Mouse (Mus musculus) MEL (cell line): ENCODE measurements at regions not wholly inside any gene's neighbourhood (a gene's known extent, or its start where the extent isn't known, plus 50 kb on each side); places are given as distances from the start of the nearest gene placed in this dataset.

Source experiments
- CTCF ChIP-seq, 3 experiments: IDR thresholded peaks in 2 of 3; conservative IDR thresholded peaks in 1 of 3; 2 replicates each; pipeline ENCODE4 v1.5.1; 2011 to 2012; ENCODE audit warnings: low read length in 3 of 3, low read depth in 2 of 3, mild to moderate bottlenecking in 2 of 3, improper control_type of control experiment in 1 of 3, inconsistent platforms in 1 of 3, mixed read lengths in 1 of 3, moderate library complexity in 1 of 3; ENCODE audit not compliant: control insufficient read depth in 1 of 3, insufficient read depth in 1 of 3, poor library complexity in 1 of 3, severe bottlenecking in 1 of 3
- EP300 ChIP-seq, 2 experiments: IDR thresholded peaks; 2 replicates each; pipeline ENCODE4 v1.6.1; 2011; ENCODE audit warnings: improper control_type of control experiment in 2 of 2, low read length in 2 of 2, low read depth in 1 of 2, mild to moderate bottlenecking in 1 of 2
- HCFC1 ChIP-seq: IDR thresholded peaks from 2 replicates; pipeline ENCODE4 v1.6.1; 2012; ENCODE audit warnings: low read depth, mild to moderate bottlenecking, inconsistent platforms, low read length, improper control_type of control experiment, moderate library complexity
- POLR2A ChIP-seq, 2 experiments: IDR thresholded peaks; 2 replicates each; pipeline ENCODE4 v1.6.1; 2011 to 2012; ENCODE audit warnings: low read length in 2 of 2, mild to moderate bottlenecking in 2 of 2, control low read depth in 1 of 2, improper control_type of control experiment in 1 of 2, low read depth in 1 of 2, moderate library complexity in 1 of 2; ENCODE audit not compliant: control insufficient read depth in 1 of 2, insufficient read depth in 1 of 2, poor library complexity in 1 of 2
- RCOR1 ChIP-seq: IDR thresholded peaks from 2 replicates; pipeline ENCODE4 v1.6.1; 2012; ENCODE audit warnings: low read depth, mild to moderate bottlenecking, inconsistent platforms, low read length, improper control_type of control experiment
- UBTF ChIP-seq: IDR thresholded peaks from 2 replicates; pipeline ENCODE4 v1.6.1; 2012; ENCODE audit warnings: low read depth, mild to moderate bottlenecking, inconsistent platforms, low read length, improper control_type of control experiment, moderate library complexity, borderline replicate concordance; ENCODE audit not compliant: insufficient read depth
- USF1 ChIP-seq: IDR thresholded peaks from 2 replicates; pipeline ENCODE4 v1.6.1; 2014; ENCODE audit warnings: low read depth, mild to moderate bottlenecking, inconsistent platforms, low read length, improper control_type of control experiment, moderate library complexity

DNA sequence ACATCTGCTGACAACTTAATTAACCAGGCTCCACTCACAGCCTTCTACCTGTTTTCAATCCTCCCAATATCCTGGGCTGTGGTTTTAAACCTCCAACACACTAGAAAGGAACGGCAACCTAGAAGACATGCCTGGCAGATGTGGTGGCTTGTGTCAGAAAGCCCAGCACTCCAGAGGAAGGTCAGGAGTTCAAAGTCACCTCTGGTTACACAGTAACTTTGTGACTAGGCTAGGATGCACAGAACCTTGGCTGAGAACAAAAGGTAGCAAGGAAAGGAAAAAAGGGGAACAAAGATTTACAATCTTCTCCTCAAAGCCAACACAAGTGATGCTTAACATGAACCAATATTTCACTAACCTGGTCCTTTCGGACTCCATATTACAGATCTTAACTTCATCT, 161.8 kb downstream of the Postn start:
- no peak for TF ChIP-seq USF1
- no peak for TF ChIP-seq HCFC1
- TF ChIP-seq POLR2A (IDR thresholded peaks at IDR 0.05; ENCODE audit: control insufficient read depth in 1 of 2, insufficient read depth in 1 of 2, low read depth in 1 of 2, low read length in 2 of 2, poor library complexity in 1 of 2), result no peak
- TF ChIP-seq EP300 (IDR thresholded peaks at IDR 0.05; ENCODE audit: low read depth in 1 of 2, low read length in 2 of 2), result no peak
- no peak for TF ChIP-seq CTCF (IDR thresholded peaks at IDR 0.05 in 2 of 3, conservative IDR thresholded peaks at IDR 0.05 in 1 of 3; ENCODE audit: control insufficient read depth in 1 of 3, insufficient read depth in 1 of 3, low read depth in 2 of 3, low read length in 3 of 3, poor library complexity in 1 of 3, severe bottlenecking in 1 of 3)
- no peak for TF ChIP-seq UBTF
- no peak for TF ChIP-seq RCOR1
